Mouse (Mus musculus) myocyte (in vitro differentiated cells): ENCODE results near the gene Ric1.

Experiments used
- E2F4 ChIP-seq: IDR thresholded peaks from one replicate; pipeline ENCODE4 v1.6.1; 2011; ENCODE audit warnings: mild to moderate bottlenecking, control low read depth, moderate library complexity; ENCODE audit not compliant: insufficient read depth
- MAX ChIP-seq: IDR thresholded peaks from one replicate; pipeline ENCODE4 v1.6.1; 2011; ENCODE audit warnings: low read depth, mild to moderate bottlenecking, control low read depth
- POLR2AphosphoS2 ChIP-seq: IDR thresholded peaks from one replicate; pipeline ENCODE4 v1.6.1; 2011; ENCODE audit warnings: low read depth, control low read depth; ENCODE audit not compliant: insufficient read length
- TCF12 ChIP-seq: IDR thresholded peaks from one replicate; pipeline ENCODE4 v1.6.1; 2011; ENCODE audit warnings: mild to moderate bottlenecking, control low read depth; ENCODE audit not compliant: poor library complexity, insufficient read depth, severe bottlenecking

DNA sequence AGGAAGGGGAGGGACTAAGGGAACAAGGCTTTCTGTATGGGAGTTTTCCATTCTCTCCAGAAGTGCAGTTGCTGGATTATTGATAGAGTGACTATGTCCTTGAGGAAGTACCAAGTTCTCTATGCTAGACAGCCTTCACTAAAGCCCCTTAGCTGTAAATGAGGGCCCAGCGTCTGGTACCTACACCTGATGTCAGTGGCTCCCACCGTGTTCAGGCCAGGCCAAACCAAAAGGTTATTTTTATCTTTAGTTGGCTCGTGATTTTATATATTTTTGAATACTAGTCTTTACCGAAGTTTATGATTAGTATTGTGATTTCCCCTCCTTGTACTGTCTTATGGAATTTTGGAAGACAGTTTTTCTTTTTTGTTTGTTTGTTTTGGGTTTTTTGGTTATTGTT is 85.4 kb downstream of the Ric1 start:
- TF ChIP-seq MAX (no peak), TCF12 (no peak), E2F4 (no peak), POLR2AphosphoS2 (no peak)
